Mouse (Mus musculus): ENCODE results near the gene Slc25a23. TPM values are rescaled to one million over a fixed set of nuclear protein-coding genes. Genes with fewer than 3 reads are reported as not detected.

Gene Slc25a23
- polyA plus RNA-seq, 1 experiment from 2014 or later: 27.6 TPM

- no peaks in the 10 kb centered on the region for H3K9me3 ChIP-seq
- WGBS: 88% methylated on average over 4 of the region's 4 CpGs
- 0 out of 2 replicates have a peak overlapping the region, but pooled peaks have one; percentile 70 for H3K9ac ChIP-seq
- peaks cover 11% of the 10 kb centered on the region for H3K36me3 ChIP-seq
- H3K4me3 ChIP-seq: no peak overlapping the region
- H3K4me2 ChIP-seq: peak overlapping the region; percentile 61
- ATAC-seq (ENCODE audit: low FRiP score): no peak
- H3K27ac ChIP-seq: peak overlapping the region; percentile 93; the same call in 1 of the 2 replicates
- peaks cover 32% of the 10 kb centered on the region for H3K4me1 ChIP-seq (replicated peaks)
- peaks cover 12% of the 10 kb centered on the region for H3K27me3 ChIP-seq
Observed at GRCm38 (mm10) chr17:57032854-57033253, 26.8 kb downstream of the Slc25a23 start.

- Histone ChIP-seq H3K9ac (peak overlapping the region; percentile 70), H3K36me3 (peaks cover 21% of the 10 kb centered on the region), H3K4me3 (peak overlapping the region; percentile 95), H3K27ac (peak overlapping the region; percentile 93), H3K4me2 (peak overlapping the region; percentile 61), H3K27me3 (0 out of 2 replicates have a peak, but pooled peaks cover 5% of the 10 kb centered on the region), H3K9me3 (no peaks in the 10 kb centered on the region), H3K4me1 (replicated peaks) (peaks cover 32% of the 10 kb centered on the region)
- peak; percentile 99 for ATAC-seq (ENCODE audit: low FRiP score)
- WGBS: under 1% methylated on average over 35 of the region's 38 CpGs
Observed at GRCm38 (mm10) chr17:57031661-57032420, 27.8 kb downstream of the Slc25a23 start.

GRCm38 (mm10) chr17:57030931-57031660 lies 28.6 kb downstream of the Slc25a23 start, which contains the start of gene Khsrp:
Gene Khsrp (minus strand): TSS chr17:57031522.
- under 1% methylated on average over 65 of the region's 99 CpGs for WGBS
- peak within 1 kb of the TSS; percentile 96 for H3K27ac ChIP-seq

GRCm38 (mm10) chr17:57029691-57030090 lies 30.0 kb downstream of the Slc25a23 start:
- Histone ChIP-seq H3K4me1 (replicated peaks) (peaks cover 32% of the 10 kb centered on the region), H3K36me3 (peaks cover 42% of the 10 kb centered on the region), H3K4me2 (peak overlapping the region; percentile 81), H3K9me3 (no peaks in the 10 kb centered on the region), H3K27me3 (no peaks in the 10 kb centered on the region), H3K9ac (peak overlapping the region; percentile 100), H3K4me3 (peak overlapping the region; percentile 95), H3K27ac (no peak overlapping the region)
- no peak for ATAC-seq (ENCODE audit: low FRiP score)
- WGBS: 55% methylated on average over 8 of the region's 8 CpGs

More at GRCm38 (mm10) chr17:57030931-57031660, 28.6 kb downstream of the Slc25a23 start, which contains the start of gene Khsrp:
- Histone ChIP-seq H3K4me1 (replicated peaks) (peaks cover 32% of the 10 kb centered on the region), H3K9ac (peak within 1 kb of the TSS; percentile 100), H3K4me3 (peak within 1 kb of the TSS; percentile 95), H3K36me3 (peaks cover 28% of the 10 kb centered on the region), H3K27me3 (0 out of 2 replicates have a peak, but pooled peaks cover 5% of the 10 kb centered on the region), H3K9me3 (no peaks in the 10 kb centered on the region), H3K4me2 (peak within 1 kb of the TSS; percentile 81)
- ATAC-seq (ENCODE audit: low FRiP score): peak; percentile 0

GRCm38 (mm10) chr17:57027471-57027870 lies 32.2 kb downstream of the Slc25a23 start:
- Histone ChIP-seq H3K4me1 (replicated peaks) (peaks cover 28% of the 10 kb centered on the region), H3K4me3 (no peak overlapping the region), H3K36me3 (peaks cover 64% of the 10 kb centered on the region), H3K27me3 (no peaks in the 10 kb centered on the region), H3K9ac (no peak overlapping the region), H3K9me3 (no peaks in the 10 kb centered on the region), H3K4me2 (no peak overlapping the region), H3K27ac (no peak overlapping the region)
- ATAC-seq (ENCODE audit: low FRiP score): no peak
- 93% methylated on average over 4 of the region's 4 CpGs for WGBS

- Histone ChIP-seq H3K4me1 (replicated peaks) (no peaks in the 10 kb centered on the region), H3K9me3 (no peaks in the 10 kb centered on the region), H3K27ac (no peak overlapping the region), H3K4me3 (no peak overlapping the region), H3K27me3 (no peaks in the 10 kb centered on the region), H3K9ac (no peak overlapping the region), H3K36me3 (peaks cover 66% of the 10 kb centered on the region), H3K4me2 (no peak overlapping the region)
- no peak for ATAC-seq (ENCODE audit: low FRiP score)
- 95% methylated on average over 5 of the region's 5 CpGs for WGBS
Observed at GRCm38 (mm10) chr17:57020960-57021359, 38.7 kb downstream of the Slc25a23 start.

- Histone ChIP-seq H3K9me3 (no peaks in the 10 kb centered on the region), H3K27me3 (no peaks in the 10 kb centered on the region), H3K4me2 (no peak overlapping the region), H3K9ac (no peak overlapping the region), H3K4me1 (replicated peaks) (no peaks in the 10 kb centered on the region), H3K27ac (no peak overlapping the region), H3K4me3 (no peak overlapping the region), H3K36me3 (peaks cover 54% of the 10 kb centered on the region)
- no peak for ATAC-seq (ENCODE audit: low FRiP score)
- 94% methylated on average over 2 of the region's 2 CpGs for WGBS
Observed at GRCm38 (mm10) chr17:57019693-57020092, 40.0 kb downstream of the Slc25a23 start.

- Histone ChIP-seq H3K9ac (peak overlapping the region; percentile 83), H3K4me1 (replicated peaks) (peaks cover 25% of the 10 kb centered on the region), H3K4me2 (peak overlapping the region; percentile 69), H3K4me3 (peak overlapping the region; percentile 79), H3K27ac (peak overlapping the region; percentile 96), H3K9me3 (no peaks in the 10 kb centered on the region), H3K36me3 (peaks cover 22% of the 10 kb centered on the region), H3K27me3 (no peaks in the 10 kb centered on the region)
- peak; percentile 9 for ATAC-seq (ENCODE audit: low FRiP score)
- WGBS: 76% methylated on average over 13 of the region's 13 CpGs
Observed at GRCm38 (mm10) chr17:57012245-57012795, 47.3 kb downstream of the Slc25a23 start.

- peak within 1 kb of the TSS; percentile 96 for H3K27ac ChIP-seq
- peak within 1 kb of the TSS; percentile 78 for H3K4me2 ChIP-seq
- no peaks in the 10 kb centered on the region for H3K27me3 ChIP-seq
- H3K9ac ChIP-seq: peak within 1 kb of the TSS; percentile 85
- peaks cover 25% of the 10 kb centered on the region for H3K4me1 ChIP-seq (replicated peaks)
- peak within 1 kb of the TSS; percentile 79 for H3K4me3 ChIP-seq
- peaks cover 30% of the 10 kb centered on the region for H3K36me3 ChIP-seq
- H3K9me3 ChIP-seq: no peaks in the 10 kb centered on the region
- ATAC-seq (ENCODE audit: low FRiP score): peak; percentile 92
- WGBS: under 1% methylated on average over 51 of the region's 51 CpGs
Observed at GRCm38 (mm10) chr17:57011236-57012141, 48.2 kb downstream of the Slc25a23 start, which contains the start of the genes Gtf2f1 and Gm17949. Gene Gtf2f1 (minus strand): TSS chr17:57011288. Gene Gm17949 (plus strand): TSS chr17:57011469.

- H3K27me3 ChIP-seq: no peaks in the 10 kb centered on the region
- peak overlapping the region; percentile 85 for H3K9ac ChIP-seq
- no peaks in the 10 kb centered on the region for H3K9me3 ChIP-seq
- H3K4me2 ChIP-seq: peak overlapping the region; percentile 78
- peak; percentile 67 for ATAC-seq (ENCODE audit: low FRiP score)
- WGBS: under 1% methylated on average over 19 of the region's 19 CpGs
- peaks cover 25% of the 10 kb centered on the region for H3K4me1 ChIP-seq (replicated peaks)
- H3K36me3 ChIP-seq: peaks cover 36% of the 10 kb centered on the region
- peak overlapping the region; percentile 82 for H3K27ac ChIP-seq
- peak overlapping the region; percentile 79 for H3K4me3 ChIP-seq
Observed at GRCm38 (mm10) chr17:57010911-57011235, 48.8 kb downstream of the Slc25a23 start.

- H3K4me1 ChIP-seq (replicated peaks): peaks cover 21% of the 10 kb centered on the region
- no peak for ATAC-seq (ENCODE audit: low FRiP score)
- no peak overlapping the region for H3K9ac ChIP-seq
- H3K4me2 ChIP-seq: no peak overlapping the region
- H3K4me3 ChIP-seq: no peak overlapping the region
- no peaks in the 10 kb centered on the region for H3K9me3 ChIP-seq
- H3K36me3 ChIP-seq: peaks cover 72% of the 10 kb centered on the region
- no peak overlapping the region for H3K27ac ChIP-seq
- no peaks in the 10 kb centered on the region for H3K27me3 ChIP-seq
- 94% methylated on average over 13 of the region's 13 CpGs for WGBS
Observed at GRCm38 (mm10) chr17:57007137-57007905, 52.3 kb downstream of the Slc25a23 start.
